Mouse (Mus musculus) forebrain, embryonic 14.5 days (tissue): ENCODE data around the gene Pde4b. TPM values are rescaled to one million over a fixed set of nuclear protein-coding genes. Genes with fewer than 3 reads are reported as not detected.

Source experiments
- ATAC-seq: fragments of 200-750 bp; cut with Nextera tagmentation; 2 replicates; pipeline ENCODE4 v1.8.0; 2017; ENCODE audit warnings: mild to moderate bottlenecking, moderate library complexity
- DNase-seq: peaks from one replicate; pipeline ENCODE4 v3.0.0-alpha.2; 2015; ENCODE audit warnings: low spot score
- H3K27ac ChIP-seq: fragments of 300-500 bp; sonication (generic); 2 replicates; pipeline ENCODE4 v1.5.1; 2014; ENCODE audit warnings: low read depth, mild to moderate bottlenecking, control low read depth, low read length, moderate library complexity
- H3K27me3 ChIP-seq: fragments of 300-500 bp; sonication (generic); replicated peaks from 2 replicates; pipeline ENCODE4 v1.6.1; 2014; ENCODE audit warnings: low read length, control low read depth, mixed read lengths; ENCODE audit not compliant: control insufficient read depth, insufficient read depth
- H3K36me3 ChIP-seq: fragments of 300-500 bp; sonication (generic); 2 replicates; pipeline ENCODE4 v1.6.1; 2014; ENCODE audit warnings: low read length, control low read depth; ENCODE audit not compliant: control insufficient read depth, insufficient read depth
- H3K4me1 ChIP-seq: fragments of 300-500 bp; sonication (generic); 2 replicates; pipeline ENCODE4 v1.6.1; 2014; ENCODE audit warnings: antibody characterized with exemption, low read length, control low read depth; ENCODE audit not compliant: control insufficient read depth, insufficient read depth
- H3K4me2 ChIP-seq: fragments of 300-500 bp; sonication (generic); 2 replicates; pipeline ENCODE4 v1.6.1; 2014; ENCODE audit warnings: mild to moderate bottlenecking, control low read depth, low read length
- H3K4me3 ChIP-seq: fragments of 300-500 bp; sonication (generic); 2 replicates; pipeline ENCODE4 v1.5.1; 2014; ENCODE audit warnings: low read depth, low read length, control low read depth
- H3K9ac ChIP-seq: fragments of 300-500 bp; sonication (generic); 2 replicates; pipeline ENCODE4 v1.6.1; 2014; ENCODE audit warnings: mild to moderate bottlenecking, low read length, control low read depth, moderate library complexity
- H3K9me3 ChIP-seq: fragments of 300-500 bp; sonication (generic); replicated peaks from 2 replicates; pipeline ENCODE4 v1.6.1; 2016; ENCODE audit warnings: low read length, control low read depth, mixed read lengths; ENCODE audit not compliant: control insufficient read depth
- WGBS: fragments of 180-500 bp; shearing (Covaris S2); extraction: QIAGEN DNeasy Blood & Tissue Kit; methylation state at CpG from one replicate; pipeline ENCODE4 v1.1.7; 2014; 5-methylcytosine and 5-hydroxymethylcytosine counted together
- polyA plus RNA-seq: library from polyadenylated mRNA; unstranded; fragments of >200 nt; fragmentation: Nextera tagmentation; extraction: Ambion mirVana; gene quantifications from 2 replicates; pipeline ENCODE4 v1.2.1, GENCODE M21; 2014

The Pde4b gene
- polyA plus RNA-seq, 1 experiment from 2014 or later = 30.8 TPM

- Histone ChIP-seq H3K9me3 (no peaks in the 10 kb centered on the region), H3K4me3 (no peak overlapping the region), H3K4me1 (no peaks in the 10 kb centered on the region), H3K36me3 (no peaks in the 10 kb centered on the region), H3K27ac (no peak overlapping the region), H3K9ac (no peak overlapping the region), H3K4me2 (no peak overlapping the region), H3K27me3 (no peaks in the 10 kb centered on the region)
- DNase-seq (no peak), ATAC-seq (no peak)
- WGBS = 84% methylated on average over 4 of the region's 4 CpGs
Measured at GRCm38 (mm10) chr4:102545226-102545625, 457.9 kb downstream of the Pde4b start.

GRCm38 (mm10) chr4:102555566-102555965 is 468.2 kb downstream of the Pde4b start:
- 78% methylated on average over 7 of the region's 7 CpGs for WGBS

GRCm38 (mm10) chr4:102557006-102557405 is 469.7 kb downstream of the Pde4b start:
- WGBS = 69% methylated on average over 2 of the region's 2 CpGs
- H3K4me2 ChIP-seq = no peak overlapping the region
- ATAC-seq (no peak), DNase-seq (no peak)
- H3K9me3 ChIP-seq = no peaks in the 10 kb centered on the region
- no peak overlapping the region for H3K9ac ChIP-seq
- H3K4me3 ChIP-seq = no peak overlapping the region
- H3K27ac ChIP-seq = no peak overlapping the region
- H3K36me3 ChIP-seq = no peaks in the 10 kb centered on the region
- H3K4me1 ChIP-seq = no peaks in the 10 kb centered on the region
- H3K27me3 ChIP-seq = no peaks in the 10 kb centered on the region

More at GRCm38 (mm10) chr4:102555566-102555965, 468.2 kb downstream of the Pde4b start:
- Histone ChIP-seq H3K4me1 (no peaks in the 10 kb centered on the region), H3K9me3 (no peaks in the 10 kb centered on the region), H3K4me2 (no peak overlapping the region), H3K9ac (no peak overlapping the region), H3K27me3 (no peaks in the 10 kb centered on the region), H3K4me3 (no peak overlapping the region), H3K27ac (no peak overlapping the region), H3K36me3 (no peaks in the 10 kb centered on the region)
- ATAC-seq (no peak), DNase-seq (no peak)

GRCm38 (mm10) chr4:102557508-102558220 is 470.3 kb downstream of the Pde4b start:
- no peak overlapping the region for H3K4me3 ChIP-seq
- no peaks in the 10 kb centered on the region for H3K36me3 ChIP-seq
- no peaks in the 10 kb centered on the region for H3K4me1 ChIP-seq
- H3K9ac ChIP-seq = no peak overlapping the region
- 87% methylated on average over 9 of the region's 9 CpGs for WGBS
- H3K9me3 ChIP-seq = no peaks in the 10 kb centered on the region
- H3K27ac ChIP-seq = no peak overlapping the region
- ATAC-seq (no peak), DNase-seq (no peak)
- no peaks in the 10 kb centered on the region for H3K27me3 ChIP-seq
- no peak overlapping the region for H3K4me2 ChIP-seq

- Histone ChIP-seq H3K36me3 (no peaks in the 10 kb centered on the region), H3K27me3 (no peaks in the 10 kb centered on the region), H3K27ac (no peak overlapping the region), H3K4me3 (no peak overlapping the region), H3K9ac (no peak overlapping the region), H3K9me3 (no peaks in the 10 kb centered on the region), H3K4me1 (no peaks in the 10 kb centered on the region), H3K4me2 (no peak overlapping the region)
- DNase-seq = no peak
- ATAC-seq = no peak
- 73% methylated on average over 3 of the region's 3 CpGs for WGBS
Measured at GRCm38 (mm10) chr4:102558328-102558727, 471.0 kb downstream of the Pde4b start.

- DNase-seq (no peak), ATAC-seq (no peak)
- H3K9me3 ChIP-seq = no peaks in the 10 kb centered on the region
- 62% methylated on average over 12 of the region's 12 CpGs for WGBS
- H3K4me2 ChIP-seq = no peak overlapping the region
- no peak overlapping the region for H3K27ac ChIP-seq
- H3K36me3 ChIP-seq = no peaks in the 10 kb centered on the region
- H3K4me1 ChIP-seq = no peaks in the 10 kb centered on the region
- no peaks in the 10 kb centered on the region for H3K27me3 ChIP-seq
- H3K4me3 ChIP-seq = no peak overlapping the region
- H3K9ac ChIP-seq = no peak overlapping the region
Measured at GRCm38 (mm10) chr4:102560676-102561280, 473.4 kb downstream of the Pde4b start.

GRCm38 (mm10) chr4:102563273-102563855 is 476.0 kb downstream of the Pde4b start:
- 88% methylated on average over 9 of the region's 9 CpGs for WGBS
- Histone ChIP-seq H3K27ac (no peak overlapping the region), H3K9ac (no peak overlapping the region), H3K36me3 (no peaks in the 10 kb centered on the region), H3K4me3 (no peak overlapping the region), H3K4me2 (no peak overlapping the region), H3K9me3 (no peaks in the 10 kb centered on the region), H3K4me1 (peaks cover 5% of the 10 kb centered on the region; the same call in 1 of the 2 replicates), H3K27me3 (no peaks in the 10 kb centered on the region)
- DNase-seq (no peak), ATAC-seq (no peak)

GRCm38 (mm10) chr4:102564286-102564685 is 476.9 kb downstream of the Pde4b start:
- no peaks in the 10 kb centered on the region for H3K27me3 ChIP-seq

GRCm38 (mm10) chr4:102566421-102566820 is 479.1 kb downstream of the Pde4b start:
- DNase-seq (no peak), ATAC-seq (no peak)
- Histone ChIP-seq H3K4me1 (peaks cover 26% of the 10 kb centered on the region; the same call in 1 of the 2 replicates), H3K4me2 (no peak overlapping the region), H3K9ac (no peak overlapping the region), H3K9me3 (no peaks in the 10 kb centered on the region), H3K27ac (no peak overlapping the region), H3K27me3 (0 out of 2 replicates have a peak, but pooled peaks cover 2% of the 10 kb centered on the region), H3K4me3 (no peak overlapping the region), H3K36me3 (no peaks in the 10 kb centered on the region)
- 27% methylated on average over 1 of the region's 1 CpGs for WGBS

More at GRCm38 (mm10) chr4:102564286-102564685, 476.9 kb downstream of the Pde4b start:
- H3K27ac ChIP-seq = no peak overlapping the region
- H3K4me1 ChIP-seq = peaks cover 14% of the 10 kb centered on the region; the same call in 1 of the 2 replicates
- no peaks in the 10 kb centered on the region for H3K9me3 ChIP-seq
- DNase-seq (no peak), ATAC-seq (no peak)
- no peak overlapping the region for H3K4me3 ChIP-seq
- H3K9ac ChIP-seq = no peak overlapping the region
- 88% methylated on average over 3 of the region's 3 CpGs for WGBS
- no peaks in the 10 kb centered on the region for H3K36me3 ChIP-seq
- H3K4me2 ChIP-seq = no peak overlapping the region
